Mouse (Mus musculus) forebrain, embryonic 16.5 days (tissue): ENCODE data around the gene Gpa33. TPM values are rescaled to one million over a fixed set of nuclear protein-coding genes. Genes with fewer than 3 reads are reported as not detected.

Experiments
- ATAC-seq: fragments of 200-750 bp; cut with Nextera tagmentation; 2 replicates; pipeline ENCODE4 v1.8.0; 2017; ENCODE audit warnings: mild to moderate bottlenecking, moderate library complexity
- H3K27ac ChIP-seq: fragments of 300-500 bp; sonication (generic); 2 replicates; pipeline ENCODE4 v1.5.1; 2014; ENCODE audit warnings: low read length, control low read depth
- H3K27me3 ChIP-seq: fragments of 300-500 bp; sonication (generic); replicated peaks from 2 replicates; pipeline ENCODE4 v1.6.1; 2014; ENCODE audit warnings: low read length; ENCODE audit not compliant: control insufficient read depth, insufficient read depth
- H3K36me3 ChIP-seq: fragments of 300-500 bp; sonication (generic); 2 replicates; pipeline ENCODE4 v1.6.1; 2014; ENCODE audit not compliant: control insufficient read depth, insufficient read depth
- H3K4me1 ChIP-seq: fragments of 300-500 bp; sonication (generic); replicated peaks from 2 replicates; pipeline ENCODE4 v1.6.1; 2014; ENCODE audit warnings: low read length; ENCODE audit not compliant: control insufficient read depth, insufficient read depth
- H3K4me2 ChIP-seq: fragments of 300-500 bp; sonication (generic); 2 replicates; pipeline ENCODE4 v1.6.1; 2014; ENCODE audit warnings: mild to moderate bottlenecking, low read length, control low read depth
- H3K4me3 ChIP-seq: fragments of 300-500 bp; sonication (generic); replicated peaks from 2 replicates; pipeline ENCODE4 v1.5.1; 2014; ENCODE audit warnings: mild to moderate bottlenecking, low read length, control low read depth
- H3K9ac ChIP-seq: fragments of 300-500 bp; sonication (generic); replicated peaks from 2 replicates; pipeline ENCODE4 v1.6.1; 2014; ENCODE audit warnings: low read depth, low read length, control low read depth
- H3K9me3 ChIP-seq: fragments of 300-500 bp; sonication (generic); 2 replicates; pipeline ENCODE4 v1.6.1; 2016; ENCODE audit warnings: low read length; ENCODE audit not compliant: control insufficient read depth
- WGBS: fragments of 180-500 bp; shearing (Covaris S2); extraction: QIAGEN DNeasy Blood & Tissue Kit; methylation state at CpG from one replicate; pipeline ENCODE4 v1.1.7; 2014; 5-methylcytosine and 5-hydroxymethylcytosine counted together
- polyA plus RNA-seq: library from polyadenylated mRNA; unstranded; fragments of >200 nt; fragmentation: Nextera tagmentation; extraction: Ambion mirVana; gene quantifications from 2 replicates; pipeline ENCODE4 v1.2.1, GENCODE M21; 2015

The Gpa33 gene
- polyA plus RNA-seq, 1 experiment from 2014 or later = not detected

GRCm38 (mm10) chr1:166154162-166155112, 24.4 kb downstream of the Gpa33 start:
- ATAC-seq = peak; percentile 59
- H3K9me3 ChIP-seq = no peaks in the 10 kb centered on the region
- H3K27ac ChIP-seq = no peak overlapping the region
- no peak overlapping the region; the same call in 1 of the 2 replicates for H3K9ac ChIP-seq
- H3K4me3 ChIP-seq = no peak overlapping the region
- WGBS = 20% methylated on average over 29 of the region's 29 CpGs
- no peaks in the 10 kb centered on the region for H3K36me3 ChIP-seq
- H3K27me3 ChIP-seq = peaks cover 8% of the 10 kb centered on the region; the same call in 1 of the 2 replicates
- no peaks in the 10 kb centered on the region; the same call in 1 of the 2 replicates for H3K4me1 ChIP-seq
- H3K4me2 ChIP-seq = peak overlapping the region; percentile 38

- Histone ChIP-seq H3K4me1 (no peaks in the 10 kb centered on the region; the same call in 1 of the 2 replicates), H3K36me3 (no peaks in the 10 kb centered on the region), H3K27ac (no peak overlapping the region), H3K9me3 (no peaks in the 10 kb centered on the region), H3K4me3 (no peak overlapping the region), H3K4me2 (no peak overlapping the region), H3K27me3 (peaks cover 8% of the 10 kb centered on the region; the same call in 1 of the 2 replicates), H3K9ac (no peak overlapping the region)
- no peak for ATAC-seq
- WGBS = 60% methylated on average over 10 of the region's 10 CpGs
Measured at GRCm38 (mm10) chr1:166155113-166155494, 25.1 kb downstream of the Gpa33 start.

- no peak overlapping the region for H3K4me3 ChIP-seq
- H3K4me1 ChIP-seq = peaks cover 4% of the 10 kb centered on the region
- H3K9me3 ChIP-seq = no peaks in the 10 kb centered on the region
- no peak overlapping the region for H3K27ac ChIP-seq
- ATAC-seq = no peak
- no peaks in the 10 kb centered on the region for H3K36me3 ChIP-seq
- H3K9ac ChIP-seq = no peak overlapping the region
- peaks cover 8% of the 10 kb centered on the region; the same call in 1 of the 2 replicates for H3K27me3 ChIP-seq
- H3K4me2 ChIP-seq = no peak overlapping the region
- 87% methylated on average over 12 of the region's 12 CpGs for WGBS
Measured at GRCm38 (mm10) chr1:166157712-166158111, 27.7 kb downstream of the Gpa33 start.

GRCm38 (mm10) chr1:166158664-166159063, 28.6 kb downstream of the Gpa33 start:
- H3K9ac ChIP-seq = no peak overlapping the region
- H3K4me3 ChIP-seq = no peak overlapping the region
- ATAC-seq = no peak
- H3K36me3 ChIP-seq = no peaks in the 10 kb centered on the region
- H3K4me1 ChIP-seq = peaks cover 4% of the 10 kb centered on the region
- peaks cover 8% of the 10 kb centered on the region; the same call in 1 of the 2 replicates for H3K27me3 ChIP-seq
- no peak overlapping the region for H3K4me2 ChIP-seq
- H3K27ac ChIP-seq = no peak overlapping the region
- whole genome bisulfite sequencing = 65% methylated on average over 9 of the region's 9 CpGs
- no peaks in the 10 kb centered on the region for H3K9me3 ChIP-seq

- H3K4me2 ChIP-seq = peak overlapping the region; percentile 45
- H3K27ac ChIP-seq = no peak overlapping the region
- no peaks in the 10 kb centered on the region for H3K36me3 ChIP-seq
- peak; percentile 13; the same call in 1 of the 2 replicates for ATAC-seq
- H3K9ac ChIP-seq = no peak overlapping the region
- no peaks in the 10 kb centered on the region for H3K9me3 ChIP-seq
- WGBS = 45% methylated on average over 5 of the region's 5 CpGs
- H3K27me3 ChIP-seq = peaks cover 3% of the 10 kb centered on the region; the same call in 1 of the 2 replicates
- H3K4me1 ChIP-seq = peaks cover 4% of the 10 kb centered on the region
- H3K4me3 ChIP-seq = no peak overlapping the region; the same call in 1 of the 2 replicates
Measured at GRCm38 (mm10) chr1:166160111-166160510, 30.1 kb downstream of the Gpa33 start.

GRCm38 (mm10) chr1:166160569-166161445, 30.8 kb downstream of the Gpa33 start:
- no peaks in the 10 kb centered on the region for H3K36me3 ChIP-seq
- 17% methylated on average over 24 of the region's 24 CpGs for WGBS
- H3K4me3 ChIP-seq = peak overlapping the region; percentile 15
- no peak overlapping the region for H3K27ac ChIP-seq
- ATAC-seq = peak; percentile 65
- no peaks in the 10 kb centered on the region for H3K9me3 ChIP-seq
- H3K4me2 ChIP-seq = peak overlapping the region; percentile 45
- peaks cover 3% of the 10 kb centered on the region; the same call in 1 of the 2 replicates for H3K27me3 ChIP-seq
- 0 out of 2 replicates have a peak overlapping the region, but pooled peaks have one; percentile 2 for H3K9ac ChIP-seq
- peaks cover 4% of the 10 kb centered on the region for H3K4me1 ChIP-seq

- Histone ChIP-seq H3K4me2 (no peak overlapping the region), H3K4me3 (no peak overlapping the region), H3K36me3 (no peaks in the 10 kb centered on the region), H3K27ac (no peak overlapping the region), H3K27me3 (no peaks in the 10 kb centered on the region; the same call in 1 of the 2 replicates), H3K9me3 (no peaks in the 10 kb centered on the region), H3K4me1 (peaks cover 4% of the 10 kb centered on the region), H3K9ac (no peak overlapping the region)
- WGBS = 93% methylated on average over 14 of the region's 14 CpGs
- ATAC-seq = no peak
Measured at GRCm38 (mm10) chr1:166164580-166164979, 34.5 kb downstream of the Gpa33 start.

GRCm38 (mm10) chr1:166165159-166165558, 35.1 kb downstream of the Gpa33 start:
- no peaks in the 10 kb centered on the region for H3K27me3 ChIP-seq
- H3K4me1 ChIP-seq = peaks cover 4% of the 10 kb centered on the region
- no peaks in the 10 kb centered on the region for H3K9me3 ChIP-seq
- 89% methylated on average over 9 of the region's 9 CpGs for WGBS
- no peak for ATAC-seq
- no peak overlapping the region for H3K9ac ChIP-seq
- H3K36me3 ChIP-seq = no peaks in the 10 kb centered on the region
- H3K27ac ChIP-seq = no peak overlapping the region
- H3K4me2 ChIP-seq = no peak overlapping the region
- no peak overlapping the region for H3K4me3 ChIP-seq

- Histone ChIP-seq H3K4me3 (no peak overlapping the region), H3K27ac (no peak overlapping the region), H3K4me1 (no peaks in the 10 kb centered on the region), H3K4me2 (no peak overlapping the region), H3K9ac (no peak overlapping the region), H3K27me3 (no peaks in the 10 kb centered on the region), H3K36me3 (no peaks in the 10 kb centered on the region), H3K9me3 (no peaks in the 10 kb centered on the region)
- 55% methylated on average over 4 of the region's 4 CpGs for WGBS
- ATAC-seq = 0 out of 2 replicates have a peak, but pooled peaks have one; percentile 33
Measured at GRCm38 (mm10) chr1:166167405-166167804, 37.4 kb downstream of the Gpa33 start.
